In genomic region chr8:70538633-70539076, GRCm38 (mm10) we compare ENCODE assay signal across 8 mouse cellular contexts. TPM values are rescaled to one million over a fixed set of nuclear protein-coding genes. Genes with fewer than 3 reads are reported as not detected.
DNase-seq lines count a peak whose midpoint lies in the region; ATAC-seq lines count a peak whose summit lies in the region.

No protein-coding gene starts in this region.

- peak overlapping the region; percentile 63 for H3K9ac ChIP-seq in hindbrain, embryonic 16.5 days (ENCODE audit: low read depth, low read length)

- H3K4me3 ChIP-seq in hindbrain, embryonic 16.5 days (ENCODE audit: low read length): peak overlapping the region; percentile 86
- peak overlapping the region; percentile 99 for H3K4me3 ChIP-seq in megakaryocyte, embryonic 14.5 days (replicated peaks)

- peak; percentile 99 for DNase-seq in WW6 (ENCODE audit: low read depth, low spot score)
- DNase-seq in cerebellum, postnatal 4 days (ENCODE audit: low spot score in 2 of 2): peak; percentile 99 to 100
- peak; percentile 100 for DNase-seq in gastrocnemius, adult 18-20 months (ENCODE audit: low spot score)
- peak; percentile 97 to 99 for DNase-seq in left cerebral cortex, adult 8-10 months (ENCODE audit: low spot score in 2 of 2)
- DNase-seq in right cerebral cortex, postnatal 10 days (ENCODE audit: low spot score in 2 of 2): peak; percentile 100
- DNase-seq in urinary bladder, postnatal 25 days (ENCODE audit: low spot score): peak; percentile 99

- peak overlapping the region; percentile 83 for H3K4me2 ChIP-seq in hindbrain, embryonic 16.5 days (ENCODE audit: low read length)

- no peaks in the 10 kb centered on the region for H3K27me3 ChIP-seq in hindbrain, embryonic 16.5 days (replicated peaks; ENCODE audit: control insufficient read depth, insufficient read depth, low read length)
- no peaks in the 10 kb centered on the region for H3K27me3 ChIP-seq in megakaryocyte, embryonic 14.5 days (replicated peaks)

- no peaks in the 10 kb centered on the region for H3K9me3 ChIP-seq in hindbrain, embryonic 16.5 days (ENCODE audit: control insufficient read depth, low read length)
- H3K9me3 ChIP-seq in megakaryocyte, embryonic 14.5 days: no peaks in the 10 kb centered on the region

- peaks cover 25% of the 10 kb centered on the region for H3K4me1 ChIP-seq in hindbrain, embryonic 16.5 days (ENCODE audit: control insufficient read depth, insufficient read depth, low read depth, low read length)
- peaks cover 83% of the 10 kb centered on the region for H3K4me1 ChIP-seq in megakaryocyte, embryonic 14.5 days

- ATAC-seq in hindbrain, embryonic 16.5 days: peak; percentile 72

- H3K27ac ChIP-seq in hindbrain, embryonic 16.5 days (ENCODE audit: low read depth, low read length): peak overlapping the region; percentile 93

- under 1% methylated on average over 32 of the region's 32 CpGs for WGBS in hindbrain, embryonic 16.5 days

- peaks cover 17% of the 10 kb centered on the region for H3K36me3 ChIP-seq in hindbrain, embryonic 16.5 days (ENCODE audit: control insufficient read depth, insufficient read depth, low read length)
- H3K36me3 ChIP-seq in megakaryocyte, embryonic 14.5 days (replicated peaks; ENCODE audit: low read length): peaks cover 65% of the 10 kb centered on the region

RNA-seq across cellular contexts. Expression of gene Ell, which starts 0.6 kb away (rescaled TPM):
- 10 to 100 TPM; 12.5 to 21.8 TPM for total RNA-seq in gastrocnemius, adult 18-20 months (2021)
- 14.9 and 19.2 TPM in 2 replicates for polyA plus RNA-seq in hindbrain, embryonic 16.5 days (2015; fragmentation: Nextera tagmentation; extraction: Ambion mirVana)
- 10 to 100 TPM; 17.6 to 25.3 (median 19.2) TPM for total RNA-seq in left cerebral cortex, adult 8-10 months (2022)
- 58.8 and 65.3 TPM in 2 replicates for polyA plus RNA-seq in megakaryocyte, embryonic 14.5 days (2012; ENCODE audit: insufficient read depth, low replicate concordance)

RNA-seq across cellular contexts. Expression of gene Kxd1, which starts 10.9 kb away (rescaled TPM):
- total RNA-seq in gastrocnemius, adult 18-20 months (2021): 10 to 100 TPM; 76.3 to 80.6 TPM
- 45.2 and 45.4 TPM in 2 replicates for polyA plus RNA-seq in hindbrain, embryonic 16.5 days (2015; fragmentation: Nextera tagmentation; extraction: Ambion mirVana)
- 10 to 100 TPM; 43.0 to 52.5 (median 47.1) TPM for total RNA-seq in left cerebral cortex, adult 8-10 months (2022)
- 33.5 and 40.2 TPM in 2 replicates for polyA plus RNA-seq in megakaryocyte, embryonic 14.5 days (2012; ENCODE audit: insufficient read depth, low replicate concordance)

RNA-seq across cellular contexts. Expression of gene Fkbp8, which starts 11.1 kb away (rescaled TPM):
- 100 to 1,000 TPM; 103 to 105 TPM for total RNA-seq in gastrocnemius, adult 18-20 months (2021)
- 429 and 441 TPM in 2 replicates for polyA plus RNA-seq in hindbrain, embryonic 16.5 days (2015; fragmentation: Nextera tagmentation; extraction: Ambion mirVana)
- total RNA-seq in left cerebral cortex, adult 8-10 months (2022): 100 to 1,000 TPM; 419 to 440 (median 422) TPM
- 3,667 and 5,102 TPM in 2 replicates for polyA plus RNA-seq in megakaryocyte, embryonic 14.5 days (2012; ENCODE audit: insufficient read depth, low replicate concordance)

RNA-seq across cellular contexts. Expression of gene Uba52, which starts 28.1 kb away (rescaled TPM):
- 100 to 1,000 TPM; 841 to 913 TPM for total RNA-seq in gastrocnemius, adult 18-20 months (2021)
- 576 and 598 TPM in 2 replicates for polyA plus RNA-seq in hindbrain, embryonic 16.5 days (2015; fragmentation: Nextera tagmentation; extraction: Ambion mirVana)
- total RNA-seq in left cerebral cortex, adult 8-10 months (2022): 1,000 to 10,000 TPM in 1 of 4 experiments, 100 to 1,000 TPM in 3; 847 to 1,003 (median 930) TPM
- polyA plus RNA-seq in megakaryocyte, embryonic 14.5 days (2012; ENCODE audit: insufficient read depth, low replicate concordance): 499 and 989 TPM in 2 replicates

RNA-seq across cellular contexts. Expression of gene Rex1bd, which starts 32.1 kb away (rescaled TPM):
- 100 to 1,000 TPM; 170 TPM for total RNA-seq in gastrocnemius, adult 18-20 months (2021)
- polyA plus RNA-seq in hindbrain, embryonic 16.5 days (2015; fragmentation: Nextera tagmentation; extraction: Ambion mirVana): 173 and 192 TPM in 2 replicates
- 100 to 1,000 TPM; 103 to 117 (median 109) TPM for total RNA-seq in left cerebral cortex, adult 8-10 months (2022)
- polyA plus RNA-seq in megakaryocyte, embryonic 14.5 days (2012; ENCODE audit: insufficient read depth, low replicate concordance): 135 and 319 TPM in 2 replicates

Comparison
In these comparisons a context has a peak if more than half of its experiments do, and no peak if none do; other contexts are left out.
1. Peak in every context shown above with its lines: DNase-seq, ATAC-seq, H3K4me3 ChIP-seq and H3K27ac ChIP-seq.